In genomic region chr16:11271073-11271472, GRCm38 (mm10) we compare ENCODE assay signal across 33 mouse cellular contexts. TPM values are rescaled to one million over a fixed set of nuclear protein-coding genes. Genes with fewer than 3 reads are reported as not detected.
A peak's percentile ranks its signal among the peaks of the same experiment; 100 is the strongest.
DNase-seq lines count a peak whose midpoint lies in the region; ATAC-seq and TF ChIP-seq lines count a peak whose summit lies in the region.
"Had no signal": no experiment of that assay in that cellular context is flagged by ENCODE, and none has a peak within 500 bp of the region (broad histone marks: within the 10 kb centered on the region; RNA-seq: fewer than 3 reads in every experiment).

No protein-coding gene starts in this region.

- no peak for TF ChIP-seq CTCF in MEL (IDR thresholded peaks at IDR 0.05 in 2 of 3, conservative IDR thresholded peaks at IDR 0.05 in 1 of 3; ENCODE audit: control insufficient read depth in 1 of 3, insufficient read depth in 1 of 3, low read depth in 2 of 3, low read length in 3 of 3, poor library complexity in 1 of 3, severe bottlenecking in 1 of 3)

- TF ChIP-seq EP300 in MEL (IDR thresholded peaks at IDR 0.05; ENCODE audit: low read depth in 1 of 2, low read length in 2 of 2): no peak

- H3K36me3 ChIP-seq in MEL (ENCODE audit: control insufficient read depth in 1 of 2, insufficient read depth in 2 of 2, low read length in 2 of 2): peaks cover 0 to 10% of the 10 kb centered on the region in 2 experiments; a peak in 2 of 4 replicates
- H3K36me3 ChIP-seq in liver, embryonic 12.5 days: no peaks in the 10 kb centered on the region
- no peaks in the 10 kb centered on the region for H3K36me3 ChIP-seq in liver, embryonic 15.5 days (replicated peaks)
- H3K36me3 ChIP-seq: embryonic facial prominence, embryonic 12.5 days; embryonic facial prominence, embryonic 15.5 days; forebrain, embryonic 10.5 days; hindbrain, embryonic 12.5 days; hindbrain, embryonic 15.5 days had no signal

- TF ChIP-seq POLR2A in MEL (IDR thresholded peaks at IDR 0.05; ENCODE audit: control insufficient read depth in 1 of 2, insufficient read depth in 1 of 2, low read depth in 1 of 2, low read length in 2 of 2, poor library complexity in 1 of 2): no peak

- no peaks in the 10 kb centered on the region for H3K9me3 ChIP-seq in MEL (replicated peaks; ENCODE audit: insufficient read depth, low read length)
- H3K9me3 ChIP-seq in liver, embryonic 12.5 days (replicated peaks): no peaks in the 10 kb centered on the region
- H3K9me3 ChIP-seq in liver, embryonic 15.5 days (replicated peaks): no peaks in the 10 kb centered on the region
- H3K9me3 ChIP-seq: embryonic facial prominence, embryonic 12.5 days; embryonic facial prominence, embryonic 15.5 days; forebrain, embryonic 10.5 days; forebrain, embryonic 13.5 days; hindbrain, embryonic 12.5 days; hindbrain, embryonic 15.5 days had no signal

- peak overlapping the region; percentile 30 for H3K27ac ChIP-seq in MEL (ENCODE audit: control insufficient read depth, low read depth, low read length)
- peak overlapping the region; percentile 88 for H3K27ac ChIP-seq in liver, embryonic 12.5 days
- peak overlapping the region; percentile 88 for H3K27ac ChIP-seq in liver, embryonic 15.5 days (replicated peaks)
- H3K27ac ChIP-seq: embryonic facial prominence, embryonic 12.5 days; embryonic facial prominence, embryonic 15.5 days; forebrain, embryonic 10.5 days; forebrain, embryonic 13.5 days; hindbrain, embryonic 12.5 days; hindbrain, embryonic 15.5 days had no signal

- no peak for TF ChIP-seq RAD21 in MEL (IDR thresholded peaks at IDR 0.05; ENCODE audit: low read depth, low read length)

- H3K79me2 ChIP-seq in MEL (ENCODE audit: control insufficient read depth, insufficient read depth, low read length, poor library complexity): no peaks in the 10 kb centered on the region

- H3K4me1 ChIP-seq in MEL (ENCODE audit: control insufficient read depth in 1 of 2, insufficient read depth in 2 of 2, low read length in 2 of 2): peaks cover 7 to 10% of the 10 kb centered on the region in 2 experiments
- H3K4me1 ChIP-seq in liver, embryonic 12.5 days: peaks cover 22% of the 10 kb centered on the region
- H3K4me1 ChIP-seq in liver, embryonic 15.5 days (replicated peaks): peaks cover 22% of the 10 kb centered on the region
- H3K4me1 ChIP-seq: embryonic facial prominence, embryonic 12.5 days; embryonic facial prominence, embryonic 15.5 days; forebrain, embryonic 13.5 days; hindbrain, embryonic 12.5 days; hindbrain, embryonic 15.5 days had no signal

- peak; percentile 51 for ATAC-seq in liver, embryonic 12.5 days
- ATAC-seq in liver, embryonic 15.5 days (ENCODE audit: insufficient read depth): peak; percentile 55
- ATAC-seq: CD4-positive, CD25-positive, alpha-beta regulatory T cell, adult 4 months; forebrain, embryonic 13.5 days; forebrain, postnatal 0 days; Patski had no signal

- H3K4me3 ChIP-seq in MEL (ENCODE audit: control insufficient read depth in 1 of 2, insufficient read depth in 1 of 2, low read depth in 2 of 2, low read length in 2 of 2): no peak overlapping the region
- H3K4me3 ChIP-seq in liver, embryonic 12.5 days: no peak overlapping the region
- H3K4me3 ChIP-seq in liver, embryonic 15.5 days (replicated peaks): no peak overlapping the region
- H3K4me3 ChIP-seq: embryonic facial prominence, embryonic 12.5 days; embryonic facial prominence, embryonic 15.5 days; forebrain, embryonic 10.5 days; forebrain, embryonic 13.5 days; hindbrain, embryonic 12.5 days; hindbrain, embryonic 15.5 days had no signal

- DNase-seq in MEL (ENCODE audit: low read depth, low spot score): no peak
- no peak for DNase-seq in frontal cortex, postnatal 14 days (ENCODE audit: low spot score in 2 of 2)
- DNase-seq in c-Kit-positive CD71-positive TER-119-positive erythroid progenitor cells, embryonic 14.5 days (ENCODE audit: low spot score): no peak
- DNase-seq in gastrocnemius, postnatal 25 days: no peak
- DNase-seq: adrenal gland, postnatal 10 days; cerebellum, adult 11 months; cerebellum, adult 2 months; cerebellum, adult 9-11 months; cerebellum, postnatal 25 days; forebrain, postnatal 0 days; heart, adult 11 months had no signal

- peak overlapping the region; percentile 35 for H3K4me2 ChIP-seq in liver, embryonic 12.5 days
- peak overlapping the region; percentile 37 for H3K4me2 ChIP-seq in liver, embryonic 15.5 days
- H3K4me2 ChIP-seq: embryonic facial prominence, embryonic 12.5 days; embryonic facial prominence, embryonic 15.5 days; forebrain, embryonic 13.5 days; heart, embryonic 11.5 days; hindbrain, embryonic 12.5 days; hindbrain, embryonic 15.5 days had no signal

- H3K27me3 ChIP-seq in MEL (ENCODE audit: control insufficient read depth in 1 of 2, insufficient read depth in 2 of 2, low read length in 2 of 2): no peaks in the 10 kb centered on the region
- H3K27me3 ChIP-seq in liver, embryonic 12.5 days (replicated peaks): no peaks in the 10 kb centered on the region
- H3K27me3 ChIP-seq in liver, embryonic 15.5 days: no peaks in the 10 kb centered on the region
- H3K27me3 ChIP-seq: embryonic facial prominence, embryonic 12.5 days; embryonic facial prominence, embryonic 15.5 days; forebrain, embryonic 13.5 days; hindbrain, embryonic 12.5 days; hindbrain, embryonic 15.5 days; Patski had no signal

- peak overlapping the region; percentile 46 for H3K9ac ChIP-seq in MEL (ENCODE audit: control insufficient read depth, low read depth, low read length, poor library complexity, severe bottlenecking)
- H3K9ac ChIP-seq in liver, embryonic 12.5 days: 0 out of 2 replicates have a peak overlapping the region, but pooled peaks have one; percentile 24
- H3K9ac ChIP-seq in liver, embryonic 15.5 days: 0 out of 2 replicates have a peak overlapping the region, but pooled peaks have one; percentile 0
- H3K9ac ChIP-seq: embryonic facial prominence, embryonic 12.5 days; embryonic facial prominence, embryonic 15.5 days; forebrain, embryonic 13.5 days; forebrain, postnatal 0 days; hindbrain, embryonic 12.5 days; hindbrain, embryonic 15.5 days had no signal

TF ChIP-seq in MEL, 35 proteins besides CTCF, POLR2A, EP300 and RAD21:
- TF ChIP-seq MAZ (IDR thresholded peaks at IDR 0.05; ENCODE audit: low read depth, low read length) (no peak), TBP (IDR thresholded peaks at IDR 0.05; ENCODE audit: low read depth, low read length) (no peak), SIN3A (IDR thresholded peaks at IDR 0.05; ENCODE audit: low read length) (no peak), ZNF384 (IDR thresholded peaks at IDR 0.05; ENCODE audit: low read depth, low read length) (no peak)

RNA-seq across cellular contexts. Expression of gene Gspt1, which starts 16.9 kb away (rescaled TPM):
- 84.4 and 89.6 TPM in 2 replicates for total RNA-seq in MEL (2012; rRNA removed)
- polyA plus RNA-seq in MEL (2012; ENCODE audit: insufficient read depth in 1 of 2, insufficient read length in 2 of 2, low read depth in 1 of 2, low replicate concordance in 2 of 2, missing spikeins in 1 of 2): 100 to 1,000 TPM; 376 to 547 TPM
- 103 TPM in 2 replicates for polyA plus RNA-seq in liver, embryonic 12.5 days (2016; fragmentation: Nextera tagmentation; extraction: Ambion mirVana)
- 35.3 and 38.5 TPM in 2 replicates for polyA plus RNA-seq in liver, embryonic 15.5 days (2015; fragmentation: Nextera tagmentation; extraction: Ambion mirVana)
- 10 to 100 TPM; 53.6 to 54.2 TPM for total RNA-seq in gastrocnemius, postnatal 25 days (2021)

RNA-seq across cellular contexts. Expression of gene Tnfrsf17, which starts 42.5 kb away (rescaled TPM):
- not detected in 2 replicates for total RNA-seq in MEL (2012; rRNA removed)
- polyA plus RNA-seq in MEL (2012; ENCODE audit: insufficient read depth in 1 of 2, insufficient read length in 2 of 2, low read depth in 1 of 2, low replicate concordance in 2 of 2, missing spikeins in 1 of 2): not detected
- polyA plus RNA-seq in liver, embryonic 12.5 days (2016; fragmentation: Nextera tagmentation; extraction: Ambion mirVana): not detected in 2 replicates
- not detected in 2 replicates for polyA plus RNA-seq in liver, embryonic 15.5 days (2015; fragmentation: Nextera tagmentation; extraction: Ambion mirVana)
- total RNA-seq in gastrocnemius, postnatal 25 days (2021): not detected
- total RNA-seq: adrenal gland, adult 18-20 months; adrenal gland, postnatal 10 days; adrenal gland, postnatal 36 days; common myeloid progenitor, adult 5-6 weeks; forebrain, postnatal 0 days; gastrocnemius, adult 8-10 months; gastrocnemius, postnatal 4 days; heart, postnatal 25 days; hematopoietic stem cell, adult 5-6 weeks had no signal
- polyA plus RNA-seq: C2C12; CD4-positive, CD25-positive, alpha-beta regulatory T cell, adult 4 months; embryonic facial prominence, embryonic 12.5 days; embryonic facial prominence, embryonic 15.5 days; forebrain, embryonic 10.5 days; heart, embryonic 11.5 days; heart, embryonic 14.5 days; heart, postnatal 0 days; hindbrain, embryonic 12.5 days; intestine, embryonic 14.5 days; Patski had no signal

RNA-seq across cellular contexts. Expression of gene Snx29, which starts 51.6 kb away (rescaled TPM):
- 0.42 and 0.73 TPM in 2 replicates for total RNA-seq in MEL (2012; rRNA removed)
- under 1 TPM in 1 of 2 experiments, not detected in 1; 0.72 TPM for polyA plus RNA-seq in MEL (2012; ENCODE audit: insufficient read depth in 1 of 2, insufficient read length in 2 of 2, low read depth in 1 of 2, low replicate concordance in 2 of 2, missing spikeins in 1 of 2)
- polyA plus RNA-seq in liver, embryonic 12.5 days (2016; fragmentation: Nextera tagmentation; extraction: Ambion mirVana): 4.6 and 4.9 TPM in 2 replicates
- polyA plus RNA-seq in liver, embryonic 15.5 days (2015; fragmentation: Nextera tagmentation; extraction: Ambion mirVana): 4.0 and 4.1 TPM in 2 replicates
- total RNA-seq in gastrocnemius, postnatal 25 days (2021): 10 to 100 TPM in 1 of 2 experiments, 1 to 10 TPM in 1; 9.2 to 11.9 TPM

Comparison
In these comparisons a context has a peak if more than half of its experiments do, and no peak if none do; other contexts are left out.
1. H3K27ac ChIP-seq: peak in every context shown above with its lines; median percentile 88 in liver, embryonic 12.5 days; 88 in liver, embryonic 15.5 days; 30 in MEL.